Comparison of ENCODE assay signal across 8 mouse cellular contexts in the genomic region with DNA sequence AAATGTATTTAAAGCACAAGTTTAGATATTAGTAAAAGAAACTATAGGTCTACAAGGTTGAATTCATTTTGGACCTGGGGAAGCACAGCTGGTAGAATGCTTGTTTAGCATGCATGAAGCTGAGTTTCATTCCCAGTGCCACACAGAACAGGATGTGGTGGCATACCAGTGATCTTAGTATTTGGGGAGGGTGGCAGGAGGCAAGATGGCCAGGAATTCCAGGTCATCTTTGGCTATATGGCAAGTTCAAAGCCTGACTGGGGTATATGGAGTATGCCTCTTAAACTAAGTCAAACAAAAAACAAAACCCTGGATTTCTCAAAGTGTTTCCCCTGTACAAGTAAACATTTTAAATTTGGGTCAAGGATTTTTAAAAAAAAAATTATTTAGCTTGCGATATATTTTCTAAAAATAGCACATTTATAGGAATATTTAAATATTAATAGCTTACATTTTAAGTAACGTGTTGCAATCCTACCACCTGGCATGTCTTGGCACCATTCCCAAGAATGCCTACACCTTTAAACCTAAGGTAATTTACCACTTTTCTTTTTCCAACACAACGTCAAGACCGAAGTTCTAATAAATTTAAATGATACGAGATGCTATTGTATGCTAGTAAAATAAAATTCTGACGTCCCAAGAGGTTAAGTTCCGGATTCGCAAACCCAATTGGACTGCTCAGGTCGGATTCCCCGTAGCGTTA. TPM values are rescaled to one million over a fixed set of nuclear protein-coding genes. Genes with fewer than 3 reads are reported as not detected.
DNase-seq lines count a peak whose midpoint lies in the region; ATAC-seq lines count a peak whose summit lies in the region.

No protein-coding gene starts in this region.

- no peak for ATAC-seq in heart, embryonic 11.5 days (replicated peaks; ENCODE audit: insufficient number of reproducible peaks, low FRiP score, low TSS enrichment)
- ATAC-seq in intestine, embryonic 15.5 days = no peak
- ATAC-seq in midbrain, embryonic 14.5 days (ENCODE audit: low FRiP score, low TSS enrichment) = no peak

- peak overlapping the region; percentile 76 for H3K4me2 ChIP-seq in heart, embryonic 11.5 days
- peak overlapping the region; percentile 80 for H3K4me2 ChIP-seq in intestine, embryonic 15.5 days (replicated peaks)
- H3K4me2 ChIP-seq in midbrain, embryonic 14.5 days (ENCODE audit: low read length) = peak overlapping the region; percentile 81

- H3K9me3 ChIP-seq in heart, embryonic 11.5 days (replicated peaks; ENCODE audit: control insufficient read depth, low read length) = 0 out of 2 replicates have a peak, but pooled peaks cover 4% of the 10 kb centered on the region
- H3K9me3 ChIP-seq in intestine, embryonic 15.5 days = no peaks in the 10 kb centered on the region
- no peaks in the 10 kb centered on the region for H3K9me3 ChIP-seq in midbrain, embryonic 14.5 days (ENCODE audit: control insufficient read depth, low read length)

- peaks cover 13% of the 10 kb centered on the region for H3K4me1 ChIP-seq in heart, embryonic 11.5 days (ENCODE audit: control insufficient read depth, insufficient read depth, low read length)
- H3K4me1 ChIP-seq in intestine, embryonic 15.5 days (replicated peaks) = peaks cover 12% of the 10 kb centered on the region; the same call in 1 of the 2 replicates
- H3K4me1 ChIP-seq in midbrain, embryonic 14.5 days (ENCODE audit: control insufficient read depth, insufficient read depth, low read length) = peaks cover 27% of the 10 kb centered on the region

- H3K4me3 ChIP-seq in heart, embryonic 11.5 days (ENCODE audit: low read depth, low read length) = peak overlapping the region; percentile 98
- H3K4me3 ChIP-seq in intestine, embryonic 15.5 days (replicated peaks) = peak overlapping the region; percentile 96
- H3K4me3 ChIP-seq in midbrain, embryonic 14.5 days (replicated peaks; ENCODE audit: low read depth, low read length) = peak overlapping the region; percentile 90

- WGBS in heart, embryonic 11.5 days (ENCODE audit: insufficient replicate concordance) = 10% methylated on average over 11 of the region's 11 CpGs
- WGBS in intestine, embryonic 15.5 days = 5% methylated on average over 11 of the region's 11 CpGs
- 9% methylated on average over 11 of the region's 11 CpGs for WGBS in midbrain, embryonic 14.5 days

- no peaks in the 10 kb centered on the region for H3K36me3 ChIP-seq in heart, embryonic 11.5 days (ENCODE audit: control insufficient read depth, insufficient read depth, low read length)
- H3K36me3 ChIP-seq in intestine, embryonic 15.5 days = no peaks in the 10 kb centered on the region
- H3K36me3 ChIP-seq in midbrain, embryonic 14.5 days (ENCODE audit: control insufficient read depth, insufficient read depth, low read length) = no peaks in the 10 kb centered on the region

- H3K9ac ChIP-seq in heart, embryonic 11.5 days (ENCODE audit: low read depth, low read length) = peak overlapping the region; percentile 84
- peak overlapping the region; percentile 71 for H3K9ac ChIP-seq in intestine, embryonic 15.5 days
- H3K9ac ChIP-seq in midbrain, embryonic 14.5 days (replicated peaks; ENCODE audit: low read length) = peak overlapping the region; percentile 82

- peak overlapping the region; percentile 95 for H3K27ac ChIP-seq in heart, embryonic 11.5 days (ENCODE audit: low read depth, low read length)
- no peak overlapping the region for H3K27ac ChIP-seq in intestine, embryonic 15.5 days
- H3K27ac ChIP-seq in midbrain, embryonic 14.5 days (replicated peaks; ENCODE audit: low read depth, low read length) = peak overlapping the region; percentile 97

- no peaks in the 10 kb centered on the region for H3K27me3 ChIP-seq in heart, embryonic 11.5 days (ENCODE audit: control insufficient read depth, insufficient read depth, low read length)
- H3K27me3 ChIP-seq in intestine, embryonic 15.5 days (replicated peaks) = no peaks in the 10 kb centered on the region
- H3K27me3 ChIP-seq in midbrain, embryonic 14.5 days (ENCODE audit: control insufficient read depth, insufficient read depth, low read length) = no peaks in the 10 kb centered on the region

- no peak for DNase-seq in heart, adult 8-10 months (ENCODE audit: low spot score)
- peak; percentile 21 for DNase-seq in A20 (ENCODE audit: low read depth, low spot score)
- DNase-seq in cerebellum, postnatal 36 days = peak; percentile 12 to 42
- no peak for DNase-seq in midbrain, embryonic 14.5 days
- no peak for DNase-seq in retina, postnatal 1 day
- DNase-seq in gastrocnemius, adult 8-10 months (ENCODE audit: low spot score in 2 of 2) = no peak

RNA-seq across cellular contexts. Expression of gene Otud4, which starts 1.3 kb away (rescaled TPM):
- polyA plus RNA-seq in heart, embryonic 11.5 days (2014; fragmentation: Nextera tagmentation; extraction: Ambion mirVana) = 26.5 and 27.0 TPM in 2 replicates
- 10 to 100 TPM; 44.8 to 53.7 (median 46.0) TPM for total RNA-seq in heart, adult 8-10 months (2022)
- 13.9 TPM in 2 replicates for polyA plus RNA-seq in intestine, embryonic 15.5 days (2015; fragmentation: Nextera tagmentation; extraction: Ambion mirVana)
- polyA plus RNA-seq in midbrain, embryonic 14.5 days (2014; fragmentation: Nextera tagmentation; extraction: Ambion mirVana) = 15.4 and 18.2 TPM in 2 replicates
- 10 to 100 TPM; 36.0 to 48.2 (median 47.0) TPM for total RNA-seq in gastrocnemius, adult 8-10 months (2022)

Comparison
In these comparisons a context has a peak if more than half of its experiments do, and no peak if none do; other contexts are left out.
1. DNase-seq: peak in A20 (single experiment) and cerebellum, postnatal 36 days (2 of 2); none in heart, adult 8-10 months (single experiment), midbrain, embryonic 14.5 days (single experiment), retina, postnatal 1 day (single experiment) and gastrocnemius, adult 8-10 months (0 of 2).
2. Peak in every context shown above with its lines, with median percentiles within 50 percentile points of each other: H3K4me2 ChIP-seq, H3K4me3 ChIP-seq and H3K9ac ChIP-seq.